Mouse (Mus musculus) lung, adult 2 months (tissue): ENCODE results near the gene Cnn1.

Experiments used
- CTCF ChIP-seq: fragments of 200-500 bp; IDR thresholded peaks from 2 replicates; pipeline ENCODE4 v1.5.1; 2011; ENCODE audit warnings: mild to moderate bottlenecking, low read length, control low read depth; ENCODE audit not compliant: insufficient read depth
- POLR2A ChIP-seq: fragments of 200-500 bp; IDR thresholded peaks from 2 replicates; pipeline ENCODE4 v1.6.1; 2011; ENCODE audit warnings: low read depth, mild to moderate bottlenecking, control low read depth, low read length, borderline replicate concordance; ENCODE audit errors: extremely low read depth

- TF ChIP-seq POLR2A (no peak), CTCF (no peak)
Observed at GRCm38 (mm10) chr9:22089281-22089680, 9.7 kb upstream of the Cnn1 start.
